Mouse (Mus musculus) leukemia stem cell, adult 10-12 weeks (primary cell): ENCODE measurements around the gene Gm47189. TPM values are rescaled to one million over a fixed set of nuclear protein-coding genes. Genes with fewer than 3 reads are reported as not detected.

ENCODE experiments used
- polyA plus RNA-seq: library from polyadenylated mRNA; stranded (reverse); fragments of >175 nt; gene quantifications from 2 replicates; pipeline ENCODE4 v1.2.3, GENCODE M21; 2012; ENCODE audit warnings: low replicate concordance

Gm47189 gene
- not detected in 2 replicates for polyA plus RNA-seq

GRCm38 (mm10) chr14:41772341-41772740 is at the start of gene Gm47189:
Gm47189 (minus strand) TSS chr14:41772441.

GRCm38 (mm10) chr14:41750514-41750913 is 21.7 kb downstream of the Gm47189 start, which contains the start of gene Gm7929:
Gm7929 (minus strand) TSS chr14:41750614.

Other genes with a start within 250 kb of the Gm47189 start
- not detected in 2 replicates for gene Gm7970, start 216.9 kb downstream of the Gm47189 start, polyA plus RNA-seq
- gene 1700049E17Rik2, start 199.2 kb downstream of the Gm47189 start, polyA plus RNA-seq, result not detected in 2 replicates
- not detected in 2 replicates for gene Gm3072, start 147.8 kb downstream of the Gm47189 start, polyA plus RNA-seq
- not detected in 2 replicates for gene Gm3676, start 126.0 kb downstream of the Gm47189 start, polyA plus RNA-seq
- gene Gm8068, start 70.6 kb downstream of the Gm47189 start, polyA plus RNA-seq, result not detected in 2 replicates
- gene Gm7929, start 21.8 kb downstream of the Gm47189 start, polyA plus RNA-seq, result not detected in 2 replicates
- not detected in 2 replicates for gene Gm7980, start 134.8 kb upstream of the Gm47189 start, polyA plus RNA-seq
- gene 1700049E17Rik1, start 152.5 kb upstream of the Gm47189 start, polyA plus RNA-seq, result not detected in 2 replicates
- not detected in 2 replicates for gene 1700024B05Rik, start 171.6 kb upstream of the Gm47189 start, polyA plus RNA-seq
- not detected in 2 replicates for gene Gm6401, start 195.5 kb upstream of the Gm47189 start, polyA plus RNA-seq
- not detected in 2 replicates for gene Gm3543, start 210.9 kb upstream of the Gm47189 start, polyA plus RNA-seq